Mouse (Mus musculus): ENCODE data around the gene Axin1.
"Not testable (repeated sequence)": the region's sequence is repeated elsewhere in the genome, so short reads cannot be mapped to it uniquely, and the experiment has no call there.

Gene Axin1

GRCm38 (mm10) chr17:26119766-26120710, 18.4 kb upstream of the Axin1 start:
- DNase-seq (ENCODE audit: low spot score): peak; percentile 64

GRCm38 (mm10) chr17:26122431-26123140, 15.9 kb upstream of the Axin1 start:
- DNase-seq (ENCODE audit: low spot score): no peak

DNA sequence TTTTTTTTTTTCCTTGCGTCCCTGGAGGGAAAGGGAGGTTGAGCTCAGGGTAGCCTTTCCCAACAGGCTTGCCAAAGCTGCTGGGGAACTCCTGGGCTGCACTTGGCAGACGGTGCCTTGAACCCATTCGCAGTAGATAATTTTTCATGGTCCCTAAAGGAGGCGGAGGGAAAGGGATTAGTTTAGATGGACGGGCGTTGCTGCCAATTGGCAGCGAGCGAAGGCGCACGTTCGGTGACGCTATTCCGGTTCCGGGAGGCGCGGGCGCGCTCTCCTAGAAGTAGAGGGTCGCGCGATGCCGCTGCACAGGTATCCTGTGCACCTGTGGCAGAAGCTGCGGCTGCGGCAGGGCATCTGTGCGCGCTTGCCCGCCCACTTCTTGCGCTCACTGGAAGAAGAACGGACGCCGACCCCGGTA, 15.2 kb upstream of the Axin1 start, which contains the start of gene Mrpl28:
Gene Mrpl28, plus strand, starts transcription at position 234 of the 418 bp plus-strand sequence.
- DNase-seq (ENCODE audit: low spot score): peak; percentile 75

DNA sequence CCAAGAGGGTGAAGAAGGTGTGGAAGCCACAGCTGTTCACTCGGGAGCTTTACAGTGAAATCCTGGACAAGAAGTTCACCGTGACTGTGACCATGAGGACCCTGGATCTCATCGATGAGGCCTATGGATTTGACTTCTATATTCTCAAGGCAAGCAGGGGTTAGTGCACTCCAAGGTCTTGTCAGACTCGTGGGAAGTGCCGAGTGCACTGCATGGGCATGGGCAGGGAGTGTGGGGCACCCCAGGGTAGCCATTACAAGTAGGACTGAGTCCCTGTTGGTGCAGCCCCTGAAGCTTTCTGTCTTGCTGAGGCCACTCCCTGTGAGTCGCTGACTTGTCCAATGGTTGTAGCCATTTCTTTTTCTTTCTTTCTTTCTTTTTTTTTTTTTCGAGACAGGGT, 13.9 kb upstream of the Axin1 start:
- no peak for DNase-seq (ENCODE audit: low spot score)

GRCm38 (mm10) chr17:26125226-26125625, 13.3 kb upstream of the Axin1 start:
- DNase-seq (ENCODE audit: low spot score): no peak

DNA sequence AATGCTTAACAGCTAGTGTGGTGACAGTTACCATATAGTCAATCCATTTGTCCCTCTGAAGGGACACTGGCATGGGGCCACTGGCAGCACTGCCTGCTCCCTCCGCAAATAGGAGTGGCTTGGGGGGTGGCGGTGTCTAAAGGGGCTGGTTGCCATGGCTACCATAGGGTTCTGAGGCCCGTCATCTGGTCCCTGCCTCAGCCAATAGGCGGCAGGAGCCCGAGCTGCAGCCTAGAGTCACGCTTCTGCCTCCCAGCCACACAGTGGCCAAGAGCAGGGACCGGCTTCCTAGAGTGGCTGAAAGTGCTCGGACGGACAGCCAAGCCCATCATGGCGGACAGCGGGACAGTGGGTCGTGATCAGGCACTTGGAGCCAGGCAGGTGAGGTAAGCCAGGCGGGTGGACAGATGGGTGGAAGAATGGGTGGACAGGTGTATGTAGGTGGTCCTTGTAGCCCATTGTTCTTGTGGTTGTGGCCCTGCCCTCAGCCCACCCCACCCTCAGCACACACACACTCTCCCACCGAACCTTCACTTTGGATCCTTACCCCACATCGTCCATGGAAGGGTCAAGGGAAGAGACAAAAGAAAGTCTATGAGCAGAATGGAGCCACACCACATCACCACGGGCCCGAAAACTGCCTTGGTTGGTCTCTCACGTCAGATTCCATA, 7.3 kb upstream of the Axin1 start:
- no peak for DNase-seq (ENCODE audit: low spot score)

- no peak for DNase-seq (ENCODE audit: low spot score)
Observed at GRCm38 (mm10) chr17:26131856-26132853, 6.3 kb upstream of the Axin1 start.

DNA sequence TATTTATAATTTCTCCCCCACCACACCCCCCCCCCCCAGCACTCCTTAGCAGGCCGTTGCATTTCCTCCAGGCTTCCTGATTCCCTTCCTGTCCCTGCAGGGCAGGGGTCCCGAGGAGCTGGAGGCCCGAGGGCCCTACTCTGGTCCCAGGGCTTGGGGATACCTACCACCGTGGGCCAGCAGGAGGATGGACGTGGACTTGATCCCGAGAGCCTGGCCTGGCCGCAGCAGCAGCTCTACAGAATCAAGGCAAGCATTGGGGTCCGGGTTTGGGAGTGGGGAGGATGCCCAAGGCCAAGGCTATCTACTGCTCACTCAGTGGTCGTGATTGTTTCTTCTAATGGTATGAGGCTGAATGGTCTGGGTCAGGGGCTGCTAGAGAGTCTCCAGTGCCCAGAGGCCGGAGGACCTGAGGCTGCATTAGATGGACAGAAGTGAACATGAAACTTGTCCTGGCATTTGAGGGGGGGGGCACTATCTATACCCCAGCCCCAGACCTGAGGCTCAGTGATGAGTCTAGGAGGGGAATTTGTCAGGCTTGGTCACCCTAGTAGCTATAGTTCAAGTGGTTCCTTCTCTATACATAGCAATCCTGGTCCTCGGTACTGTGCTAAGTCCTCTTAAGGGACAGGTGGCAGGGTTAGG, 1.3 kb upstream of the Axin1 start:
- no peak for DNase-seq (ENCODE audit: low spot score)

- no peak for DNase-seq (ENCODE audit: low spot score)
Observed at GRCm38 (mm10) chr17:26137751-26138130, 747 bp upstream of the Axin1 start.

DNA sequence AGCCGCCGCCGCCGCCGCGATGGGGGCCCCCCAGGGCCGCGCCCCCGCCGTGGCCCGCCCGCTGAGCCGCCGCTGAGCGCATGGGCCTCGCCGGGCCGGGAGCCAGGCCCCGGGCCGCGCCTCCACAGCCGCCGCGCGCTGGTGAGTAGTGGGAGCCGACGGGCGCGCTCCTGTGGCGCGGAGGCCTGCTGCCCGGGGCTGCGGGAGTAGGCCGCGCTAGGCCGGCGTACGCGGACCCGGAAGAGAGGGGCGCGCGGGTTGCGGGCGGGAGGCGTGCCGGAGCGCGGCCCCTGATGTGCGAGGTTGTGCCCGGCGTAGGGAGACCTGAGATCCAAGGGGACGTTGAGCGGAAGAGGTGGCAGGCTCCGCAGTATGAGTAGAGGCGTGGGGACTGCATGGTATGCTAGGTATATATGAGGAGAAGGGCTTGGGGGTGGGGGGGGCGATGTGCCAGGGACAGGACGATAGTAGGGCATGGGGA, 453 bp downstream of the Axin1 start:
- DNase-seq (ENCODE audit: low spot score): peak; percentile 64

DNA sequence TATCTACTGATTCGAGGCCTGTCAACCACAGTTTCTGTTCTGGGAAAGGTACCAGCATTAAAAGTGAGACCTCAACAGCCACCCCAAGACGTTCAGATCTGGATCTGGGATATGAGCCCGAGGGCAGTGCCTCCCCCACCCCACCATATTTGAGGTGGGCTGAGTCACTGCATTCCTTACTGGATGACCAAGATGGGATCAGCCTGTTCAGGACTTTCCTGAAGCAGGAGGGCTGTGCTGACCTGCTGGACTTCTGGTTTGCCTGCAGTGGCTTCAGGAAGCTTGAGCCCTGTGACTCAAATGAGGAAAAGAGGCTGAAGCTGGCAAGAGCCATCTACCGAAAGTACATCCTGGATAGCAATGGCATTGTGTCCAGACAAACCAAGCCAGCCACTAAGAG, 4.3 kb downstream of the Axin1 start:
- DNase-seq (ENCODE audit: low spot score): no peak

DNA sequence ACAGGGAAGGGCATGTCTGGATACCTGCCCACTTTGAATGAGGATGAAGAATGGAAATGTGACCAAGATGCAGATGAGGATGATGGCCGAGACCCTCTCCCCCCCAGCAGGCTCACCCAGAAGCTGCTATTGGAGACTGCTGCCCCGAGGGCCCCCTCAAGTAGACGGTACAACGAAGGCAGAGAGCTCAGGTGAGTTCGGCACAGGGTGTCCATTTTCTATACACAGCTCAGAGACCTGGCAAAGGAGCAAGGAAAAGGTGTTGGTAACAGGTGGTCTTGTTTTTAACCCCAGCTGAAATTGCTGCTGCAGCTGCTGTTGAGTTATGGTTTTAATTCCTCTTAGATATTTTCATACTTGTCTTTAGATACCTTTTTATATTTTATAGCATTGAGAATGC, 4.9 kb downstream of the Axin1 start:
- DNase-seq (ENCODE audit: low spot score): no peak

DNA sequence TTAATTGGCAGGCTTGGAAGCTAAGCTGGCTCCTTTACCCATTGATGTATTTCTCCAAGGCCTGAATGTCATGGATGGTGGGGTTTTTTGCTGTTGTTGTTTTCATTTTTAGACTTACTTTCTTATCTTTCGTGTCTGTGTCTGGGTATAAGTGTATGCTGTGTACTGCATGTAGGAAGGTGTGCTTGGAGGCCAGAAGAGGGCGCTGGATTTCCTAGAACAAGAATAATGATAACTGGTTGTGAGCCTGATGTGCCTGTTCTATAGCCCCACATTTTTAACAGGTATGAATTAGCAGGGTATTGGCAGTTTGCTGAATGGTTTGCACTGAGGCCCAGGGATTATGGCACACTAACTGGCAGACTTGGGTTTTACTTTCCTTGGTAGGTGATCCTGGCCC, 10.6 kb downstream of the Axin1 start:
- DNase-seq (ENCODE audit: low spot score): no peak

GRCm38 (mm10) chr17:26151886-26152630, 13.6 kb downstream of the Axin1 start:
- no peak for DNase-seq (ENCODE audit: low spot score)

GRCm38 (mm10) chr17:26162736-26163135, 24.2 kb downstream of the Axin1 start:
- no peak for DNase-seq (ENCODE audit: low spot score)

- DNase-seq (ENCODE audit: low spot score): peak; percentile 79
Observed at GRCm38 (mm10) chr17:26168039-26168438, 29.6 kb downstream of the Axin1 start.

DNA sequence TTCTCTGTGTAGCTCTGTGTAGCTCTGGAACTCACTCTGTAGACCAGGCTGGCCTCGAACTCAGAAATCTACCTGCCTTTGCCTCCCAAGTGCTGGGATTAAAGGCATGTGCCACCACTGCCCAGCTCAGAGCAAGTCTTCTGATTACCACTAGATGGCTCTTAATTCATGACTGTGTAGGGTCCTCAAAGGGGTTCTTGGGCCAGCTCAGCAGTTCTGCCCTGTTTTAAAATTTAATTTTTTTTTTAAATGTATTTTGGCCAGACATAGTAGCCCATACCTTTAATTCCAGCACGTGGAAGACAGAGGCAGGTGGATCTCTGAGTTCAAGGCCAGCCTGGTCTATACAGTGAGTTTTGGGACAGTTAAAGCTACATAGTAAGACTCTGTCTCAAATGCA, 36.8 kb downstream of the Axin1 start:
- not testable (repeated sequence) for DNase-seq (ENCODE audit: low spot score)

DNA sequence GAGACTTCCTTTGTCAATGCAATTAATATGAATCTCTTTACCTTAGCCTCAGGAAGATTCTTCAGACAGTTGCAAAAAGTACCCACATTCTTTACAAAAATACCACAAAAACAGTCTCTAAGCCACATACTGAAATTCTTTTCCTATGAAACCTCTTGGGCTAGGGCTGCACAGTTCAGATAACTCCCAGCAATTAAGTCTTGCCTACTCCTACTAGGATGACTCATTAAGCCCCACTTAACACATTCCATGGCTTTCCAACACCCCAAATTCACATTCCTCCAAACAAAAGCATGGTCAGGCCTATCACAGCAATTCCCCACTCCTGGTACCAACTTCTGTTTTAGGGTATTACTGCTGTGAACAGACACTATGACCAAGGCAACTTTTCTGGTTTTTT, 40.1 kb downstream of the Axin1 start:
- DNase-seq (ENCODE audit: low spot score): no peak

DNA sequence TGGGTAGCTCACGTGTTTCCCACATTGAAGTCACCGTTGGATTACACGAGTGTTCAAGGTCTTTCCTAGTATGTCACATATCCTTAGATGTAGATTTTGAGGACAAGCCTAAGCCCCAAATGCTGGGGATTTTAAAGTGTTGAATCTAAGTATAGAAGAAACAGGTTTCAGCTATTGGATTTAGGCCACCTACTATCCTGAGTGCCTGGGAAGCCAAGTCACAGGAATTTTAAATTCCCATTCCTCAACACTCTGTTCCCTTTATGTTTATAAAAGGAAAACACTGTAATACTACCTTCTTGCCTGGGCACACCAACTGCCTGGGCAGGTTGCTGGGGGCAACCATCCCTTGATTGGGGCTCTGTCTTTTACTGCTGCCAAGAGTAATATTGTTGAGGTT, 42.7 kb downstream of the Axin1 start:
- DNase-seq (ENCODE audit: low spot score): no peak

- DNase-seq (ENCODE audit: low spot score): no peak
Observed at GRCm38 (mm10) chr17:26187592-26187991, 49.1 kb downstream of the Axin1 start.
